Mouse (Mus musculus) limb, embryonic 10.5 days (tissue): Measurements from ENCODE around the gene Iscu. TPM values are rescaled to one million over a fixed set of nuclear protein-coding genes. Genes with fewer than 3 reads are reported as not detected.

Source experiments
- DNase-seq: peaks from one replicate; pipeline ENCODE4 v3.0.0-alpha.2; 2017; ENCODE audit warnings: low spot score
- H3K27ac ChIP-seq: fragments of 300-500 bp; sonication (generic); 2 replicates; pipeline ENCODE4 v1.5.1; 2016; ENCODE audit warnings: mild to moderate bottlenecking
- H3K27me3 ChIP-seq: fragments of 300-500 bp; sonication (generic); 2 replicates; pipeline ENCODE4 v1.6.1; 2016; ENCODE audit warnings: low read depth, mild to moderate bottlenecking; ENCODE audit not compliant: poor library complexity, severe bottlenecking
- H3K36me3 ChIP-seq: fragments of 300-500 bp; sonication (generic); 2 replicates; pipeline ENCODE4 v1.6.1; 2016; ENCODE audit warnings: mild to moderate bottlenecking, moderate library complexity
- H3K4me1 ChIP-seq: fragments of 300-500 bp; sonication (generic); 2 replicates; pipeline ENCODE4 v1.6.1; 2016
- H3K4me3 ChIP-seq: fragments of 300-500 bp; sonication (generic); 2 replicates; pipeline ENCODE4 v1.5.1; 2016; ENCODE audit warnings: mild to moderate bottlenecking, moderate library complexity
- H3K9me3 ChIP-seq: fragments of 300-500 bp; sonication (generic); replicated peaks from 2 replicates; pipeline ENCODE4 v1.6.1; 2016; ENCODE audit warnings: mild to moderate bottlenecking
- WGBS: fragments of 180-500 bp; shearing (Covaris S2); methylation state at CpG from one replicate; pipeline ENCODE4 v1.1.7; 2016; 5-methylcytosine and 5-hydroxymethylcytosine counted together
- polyA plus RNA-seq: library from polyadenylated mRNA; unstranded; fragments of >200 nt; fragmentation: Nextera tagmentation; extraction: Ambion mirVana; gene quantifications from 2 replicates; pipeline ENCODE4 v1.2.1, GENCODE M21; 2016

Iscu gene
- polyA plus RNA-seq = 106 and 112 TPM in 2 replicates

GRCm38 (mm10) chr5:113772450-113772895, at the start of gene Iscu, which contains the start of gene Sart3:
TSS of gene Iscu (plus strand) at chr5:113772748.
TSS of gene Sart3 (minus strand) at chr5:113772510.
- Histone ChIP-seq H3K27ac (peak within 1 kb of the TSS; percentile 98), H3K36me3 (peaks cover 57% of the 10 kb centered on the region), H3K4me1 (peaks cover 28% of the 10 kb centered on the region), H3K9me3 (no peaks in the 10 kb centered on the region), H3K27me3 (no peaks in the 10 kb centered on the region), H3K4me3 (peak within 1 kb of the TSS; percentile 95)
- DNase-seq = peak; percentile 96
- under 1% methylated on average over 49 of the region's 49 CpGs for WGBS

GRCm38 (mm10) chr5:113723567-113724237, 48.8 kb upstream of the Iscu start:
- Histone ChIP-seq H3K4me1 (peaks cover 20% of the 10 kb centered on the region), H3K36me3 (no peaks in the 10 kb centered on the region), H3K27me3 (0 out of 2 replicates have a peak, but pooled peaks cover 10% of the 10 kb centered on the region), H3K4me3 (no peak overlapping the region), H3K9me3 (no peaks in the 10 kb centered on the region), H3K27ac (no peak overlapping the region)
- 39% methylated on average over 8 of the region's 8 CpGs for WGBS
- no peak for DNase-seq

DNA sequence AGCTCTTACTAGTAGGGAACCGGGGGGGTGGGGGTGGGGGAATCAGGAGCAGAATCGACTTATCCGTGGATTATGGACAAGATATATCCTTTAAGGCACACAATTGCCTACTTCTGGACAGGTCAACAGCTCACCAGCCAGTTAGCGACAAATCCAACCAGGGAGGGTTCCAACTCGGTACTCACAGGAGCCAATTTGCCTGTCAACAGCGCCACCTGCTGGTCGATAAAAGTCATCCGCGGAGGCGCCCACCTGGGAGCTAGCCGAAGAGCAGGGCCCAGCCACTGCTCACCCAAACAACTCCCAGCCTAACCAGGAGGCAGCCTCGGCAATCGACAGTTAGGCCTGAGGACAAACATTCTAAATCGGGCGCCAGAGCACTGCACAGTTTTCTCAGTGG, 48.1 kb upstream of the Iscu start, which contains the start of gene 1700069L16Rik:
TSS of gene 1700069L16Rik (minus strand) at position 327 of the 400 bp plus-strand sequence.
- no peaks in the 10 kb centered on the region for H3K9me3 ChIP-seq
- no peak within 1 kb of the TSS for H3K4me3 ChIP-seq
- H3K27me3 ChIP-seq = 0 out of 2 replicates have a peak, but pooled peaks cover 10% of the 10 kb centered on the region
- no peaks in the 10 kb centered on the region for H3K36me3 ChIP-seq
- DNase-seq = peak; percentile 96
- H3K27ac ChIP-seq = no peak within 1 kb of the TSS
- WGBS = 4% methylated on average over 15 of the region's 15 CpGs
- peaks cover 21% of the 10 kb centered on the region for H3K4me1 ChIP-seq

GRCm38 (mm10) chr5:113725417-113725816, 47.1 kb upstream of the Iscu start:
- Histone ChIP-seq H3K27ac (no peak overlapping the region), H3K27me3 (0 out of 2 replicates have a peak, but pooled peaks cover 10% of the 10 kb centered on the region), H3K9me3 (no peaks in the 10 kb centered on the region), H3K4me1 (peaks cover 26% of the 10 kb centered on the region), H3K4me3 (no peak overlapping the region), H3K36me3 (no peaks in the 10 kb centered on the region)
- 82% methylated on average over 12 of the region's 12 CpGs for WGBS
- no peak for DNase-seq

GRCm38 (mm10) chr5:113726618-113727017, 45.9 kb upstream of the Iscu start:
- WGBS = 76% methylated on average over 6 of the region's 6 CpGs
- Histone ChIP-seq H3K4me1 (peaks cover 31% of the 10 kb centered on the region), H3K27me3 (0 out of 2 replicates have a peak, but pooled peaks cover 10% of the 10 kb centered on the region), H3K4me3 (no peak overlapping the region), H3K9me3 (no peaks in the 10 kb centered on the region), H3K36me3 (no peaks in the 10 kb centered on the region), H3K27ac (no peak overlapping the region)
- DNase-seq = no peak

- 68% methylated on average over 12 of the region's 12 CpGs for WGBS
- Histone ChIP-seq H3K27me3 (0 out of 2 replicates have a peak, but pooled peaks cover 10% of the 10 kb centered on the region), H3K27ac (no peak overlapping the region), H3K36me3 (no peaks in the 10 kb centered on the region), H3K9me3 (no peaks in the 10 kb centered on the region), H3K4me3 (no peak overlapping the region), H3K4me1 (peaks cover 31% of the 10 kb centered on the region)
- no peak for DNase-seq
Measured at GRCm38 (mm10) chr5:113727238-113727637, 45.3 kb upstream of the Iscu start.

- H3K27me3 ChIP-seq = 0 out of 2 replicates have a peak, but pooled peaks cover 10% of the 10 kb centered on the region
- no peak overlapping the region for H3K27ac ChIP-seq
- peaks cover 34% of the 10 kb centered on the region for H3K4me1 ChIP-seq
- H3K4me3 ChIP-seq = no peak overlapping the region
- H3K9me3 ChIP-seq = no peaks in the 10 kb centered on the region
- WGBS = 58% methylated on average over 7 of the region's 7 CpGs
- H3K36me3 ChIP-seq = no peaks in the 10 kb centered on the region
- DNase-seq = no peak
Measured at GRCm38 (mm10) chr5:113728011-113728410, 44.5 kb upstream of the Iscu start.

- WGBS = 88% methylated on average over 7 of the region's 7 CpGs
- H3K27ac ChIP-seq = no peak overlapping the region; the same call in 1 of the 2 replicates
- H3K4me3 ChIP-seq = no peak overlapping the region
- H3K36me3 ChIP-seq = no peaks in the 10 kb centered on the region
- no peaks in the 10 kb centered on the region for H3K9me3 ChIP-seq
- 0 out of 2 replicates have a peak, but pooled peaks cover 8% of the 10 kb centered on the region for H3K27me3 ChIP-seq
- no peak for DNase-seq
- H3K4me1 ChIP-seq = peaks cover 33% of the 10 kb centered on the region
Measured at GRCm38 (mm10) chr5:113728691-113729090, 43.9 kb upstream of the Iscu start.

DNA sequence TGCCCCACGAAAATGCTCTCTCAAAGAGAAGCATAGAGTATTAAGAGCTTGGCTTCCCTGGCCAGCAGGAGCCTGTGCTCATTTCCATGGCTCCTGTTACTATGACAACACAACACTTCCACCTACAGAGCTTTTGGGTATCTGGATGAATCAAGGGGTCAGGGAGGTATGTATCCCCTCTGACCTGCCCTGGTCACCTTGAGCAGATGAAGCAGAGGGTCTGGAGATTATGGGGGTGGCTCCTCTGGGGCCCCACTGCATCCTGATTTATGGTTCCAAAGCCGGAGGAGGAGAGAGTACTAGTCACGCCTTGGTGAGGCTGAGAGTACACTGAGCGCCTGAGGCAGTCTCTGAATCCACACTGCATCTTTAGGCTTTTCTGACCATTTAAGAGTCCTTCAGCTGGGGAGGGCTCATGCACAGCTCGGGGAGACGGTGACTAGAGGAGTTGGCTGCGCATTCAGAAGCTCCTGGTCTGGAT, 41.9 kb upstream of the Iscu start:
- 0 out of 2 replicates have a peak overlapping the region, but pooled peaks have one; percentile 3 for H3K27ac ChIP-seq
- no peak for DNase-seq
- no peak overlapping the region for H3K4me3 ChIP-seq
- no peaks in the 10 kb centered on the region for H3K36me3 ChIP-seq
- peaks cover 33% of the 10 kb centered on the region for H3K4me1 ChIP-seq
- H3K27me3 ChIP-seq = 0 out of 2 replicates have a peak, but pooled peaks cover 5% of the 10 kb centered on the region
- WGBS = 70% methylated on average over 7 of the region's 7 CpGs
- H3K9me3 ChIP-seq = no peaks in the 10 kb centered on the region

DNA sequence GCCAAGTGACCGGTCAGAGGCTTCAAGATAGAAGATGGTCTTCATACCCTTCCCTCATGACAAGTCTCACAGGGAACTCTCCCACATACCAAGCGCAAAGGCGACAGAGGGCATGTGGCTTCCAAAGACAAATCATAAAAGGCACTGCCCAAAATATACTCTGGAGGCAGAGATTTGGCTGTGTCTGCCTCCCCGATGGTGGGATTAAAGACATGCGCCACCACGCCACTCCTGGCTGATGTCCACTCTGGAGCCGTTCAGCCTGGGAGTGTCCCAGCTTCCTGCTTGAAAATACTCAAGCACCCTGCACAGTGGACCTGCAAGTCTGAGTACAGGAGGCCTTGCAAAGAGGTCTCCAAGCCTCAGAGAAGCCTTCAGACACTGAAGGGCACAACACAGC, 41.4 kb upstream of the Iscu start:
- Histone ChIP-seq H3K4me3 (no peak overlapping the region), H3K9me3 (no peaks in the 10 kb centered on the region), H3K27me3 (0 out of 2 replicates have a peak, but pooled peaks cover 5% of the 10 kb centered on the region), H3K36me3 (no peaks in the 10 kb centered on the region), H3K4me1 (peaks cover 35% of the 10 kb centered on the region), H3K27ac (no peak overlapping the region)
- no peak for DNase-seq
- 89% methylated on average over 7 of the region's 7 CpGs for WGBS

DNA sequence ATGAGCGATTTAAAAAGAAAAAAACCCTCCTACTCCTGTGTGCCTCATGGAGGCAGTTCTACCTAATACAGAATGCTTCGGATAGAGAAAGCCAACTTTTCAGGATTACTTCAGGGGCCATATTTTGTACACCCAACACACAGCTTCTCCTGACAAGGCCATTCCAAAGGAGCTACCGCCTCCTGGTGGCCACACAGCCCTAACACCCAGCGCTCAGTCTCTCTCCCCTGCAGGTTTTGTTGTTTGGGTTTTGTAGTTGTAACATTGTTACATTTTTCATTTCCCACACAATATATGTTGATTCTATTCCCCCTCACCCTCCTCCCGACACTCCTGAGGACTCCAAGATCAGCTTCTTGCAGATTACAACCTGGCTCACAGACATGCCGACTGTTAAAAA, 40.4 kb upstream of the Iscu start:
- H3K9me3 ChIP-seq = no peaks in the 10 kb centered on the region
- peaks cover 45% of the 10 kb centered on the region for H3K4me1 ChIP-seq
- H3K27ac ChIP-seq = no peak overlapping the region
- no peak overlapping the region for H3K4me3 ChIP-seq
- no peaks in the 10 kb centered on the region for H3K36me3 ChIP-seq
- 28% methylated on average over 6 of the region's 6 CpGs for WGBS
- 0 out of 2 replicates have a peak, but pooled peaks cover 3% of the 10 kb centered on the region for H3K27me3 ChIP-seq
- peak; percentile 82 for DNase-seq

GRCm38 (mm10) chr5:113734376-113734775, 38.2 kb upstream of the Iscu start:
- peaks cover 39% of the 10 kb centered on the region for H3K4me1 ChIP-seq
- H3K4me3 ChIP-seq = no peak overlapping the region
- peak overlapping the region; percentile 96; the same call in 1 of the 2 replicates for H3K27ac ChIP-seq
- peaks cover 18% of the 10 kb centered on the region for H3K36me3 ChIP-seq
- no peaks in the 10 kb centered on the region for H3K9me3 ChIP-seq
- DNase-seq = no peak
- 70% methylated on average over 5 of the region's 5 CpGs for WGBS
- no peaks in the 10 kb centered on the region for H3K27me3 ChIP-seq

GRCm38 (mm10) chr5:113735023-113735344, 37.6 kb upstream of the Iscu start:
- Histone ChIP-seq H3K36me3 (peaks cover 24% of the 10 kb centered on the region), H3K27ac (peak overlapping the region; percentile 96), H3K4me3 (peak overlapping the region; percentile 75), H3K4me1 (peaks cover 39% of the 10 kb centered on the region), H3K9me3 (no peaks in the 10 kb centered on the region), H3K27me3 (no peaks in the 10 kb centered on the region)
- no peak for DNase-seq
- 41% methylated on average over 7 of the region's 7 CpGs for WGBS
